Mouse (Mus musculus) left cerebral cortex, adult 2 months (tissue): ENCODE measurements around the gene Samhd1. TPM values are rescaled to one million over a fixed set of nuclear protein-coding genes. Genes with fewer than 3 reads are reported as not detected.

Experiments used
- DNase-seq, 2 experiments: peaks; one replicate each; pipeline ENCODE4 v3.0.0; 2021 to 2022; ENCODE audit warnings: low spot score in 2 of 2, mixed read lengths in 1 of 2; ENCODE audit errors: extremely low spot score in 1 of 2
- H3K27ac ChIP-seq: fragments of 200-600 bp; 2 replicates; pipeline ENCODE4 v1.8.1; 2022
- H3K4me3 ChIP-seq: fragments of 200-600 bp; 2 replicates; pipeline ENCODE4 v1.8.1; 2022
- CTCF ChIP-seq: fragments of 200-600 bp; IDR thresholded peaks from 2 replicates; pipeline ENCODE4 v1.8.1; 2022; ENCODE audit warnings: antibody characterized with exemption, mild to moderate bottlenecking, moderate library complexity
- intact Hi-C: fragments of 180-260 bp; cut with DNase I; formaldehyde crosslinking; loops from one replicate; pipeline ENCODE4 v1.15.1; 2025
- total RNA-seq, 2 experiments: library from RNA; stranded (reverse); gene quantifications; 2 replicates each; pipeline ENCODE4 v1.2.3; 2021

Gene Samhd1
- total RNA-seq, 2 experiments from 2014 or later, result 12.7 to 12.9 TPM

GRCm38 (mm10) chr2:157119075-157119474, 16.0 kb downstream of the Samhd1 start:
- no peak for TF ChIP-seq CTCF
- intact Hi-C loops, result no loop called here
- Histone ChIP-seq H3K4me3 (no peak overlapping the region), H3K27ac (no peak overlapping the region)
- no peak for DNase-seq

DNA sequence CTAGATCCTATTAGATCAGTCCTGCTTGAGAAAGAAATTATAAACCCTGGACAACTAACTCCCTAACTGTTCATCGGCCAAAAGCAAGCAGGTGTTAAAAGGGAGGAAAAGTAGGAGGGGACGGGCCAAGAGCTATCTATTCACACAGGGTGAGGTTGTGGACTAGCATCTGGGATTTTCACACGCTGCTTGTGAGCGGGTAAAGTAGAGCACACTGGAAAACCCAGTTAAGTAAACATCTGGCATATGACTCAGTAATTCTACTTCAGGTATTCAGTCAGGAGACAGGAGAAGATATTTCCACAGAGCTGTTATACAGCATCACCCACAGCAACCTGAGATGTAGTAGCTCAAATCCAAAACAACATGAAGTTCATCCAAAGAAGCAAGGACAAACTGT, 16.5 kb downstream of the Samhd1 start:
- H3K27ac ChIP-seq, result no peak overlapping the region
- intact Hi-C loops, result no loop called here
- H3K4me3 ChIP-seq, result no peak overlapping the region
- TF ChIP-seq CTCF, result no peak
- DNase-seq, result no peak

DNA sequence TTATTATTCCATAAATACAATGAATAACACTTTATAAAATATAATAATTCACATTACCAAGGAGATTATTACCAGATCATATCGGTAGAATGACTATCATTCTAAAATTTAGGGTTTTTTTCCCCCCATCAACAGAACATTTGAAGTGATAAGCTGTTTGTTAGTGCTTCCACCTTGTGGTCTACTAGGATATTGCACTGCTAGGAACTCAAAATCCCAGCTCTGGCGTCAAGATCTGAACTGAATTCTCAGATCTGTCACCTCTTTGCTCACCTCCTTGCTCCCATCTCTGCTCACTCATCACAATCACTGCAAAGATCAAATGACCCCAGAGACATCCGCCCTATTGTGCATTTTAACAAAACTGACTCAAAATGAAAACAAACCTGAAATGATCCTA, 18.1 kb downstream of the Samhd1 start:
- H3K4me3 ChIP-seq, result no peak overlapping the region

GRCm38 (mm10) chr2:157108236-157108635, 26.8 kb downstream of the Samhd1 start:
- intact Hi-C loops, result loop anchor here (10.0 kb wide), 1 partner anchor 303 kb away; no protein-coding TSS in a partner anchor
- no peak overlapping the region for H3K27ac ChIP-seq
- no peak overlapping the region for H3K4me3 ChIP-seq
- no peak for DNase-seq
- TF ChIP-seq CTCF, result no peak

More for the DNA sequence above, 18.1 kb downstream of the Samhd1 start:
- intact Hi-C loops, result no loop called here
- DNase-seq, result no peak
- no peak overlapping the region for H3K27ac ChIP-seq
- TF ChIP-seq CTCF, result peak; percentile 82

DNA sequence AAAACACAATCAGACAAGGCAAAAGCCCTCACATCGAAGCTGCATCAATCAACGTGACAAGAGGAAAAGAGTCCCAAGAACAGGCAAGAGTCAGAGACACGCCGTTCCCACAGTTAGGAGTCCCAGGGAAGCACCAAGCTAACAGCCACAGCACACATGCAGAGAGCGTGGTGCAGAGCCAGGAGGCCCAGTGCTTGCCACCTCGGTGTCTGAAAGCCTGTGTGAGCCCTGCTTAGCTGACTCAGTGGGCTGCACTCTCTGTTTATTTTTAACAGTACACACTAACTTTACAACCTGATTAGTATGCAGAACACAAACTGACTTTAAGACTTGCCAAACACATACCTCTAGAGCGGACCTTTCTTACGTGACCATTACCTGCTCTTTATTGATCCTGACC, 30.6 kb downstream of the Samhd1 start:
- H3K27ac ChIP-seq, result no peak overlapping the region
- no peak for DNase-seq
- intact Hi-C loops, result loop anchor here (10.0 kb wide), 1 partner anchor 300 kb away; no protein-coding TSS in a partner anchor
- H3K4me3 ChIP-seq, result no peak overlapping the region
- no peak for TF ChIP-seq CTCF

GRCm38 (mm10) chr2:157102256-157102655, 32.8 kb downstream of the Samhd1 start:
- no peak; the same call in 1 of the 2 replicates for TF ChIP-seq CTCF
- DNase-seq, result no peak
- no peak overlapping the region for H3K4me3 ChIP-seq
- intact Hi-C loops, result loop anchor here (10.0 kb wide), 1 partner anchor 297 kb away; no protein-coding TSS in a partner anchor
- H3K27ac ChIP-seq, result no peak overlapping the region

DNA sequence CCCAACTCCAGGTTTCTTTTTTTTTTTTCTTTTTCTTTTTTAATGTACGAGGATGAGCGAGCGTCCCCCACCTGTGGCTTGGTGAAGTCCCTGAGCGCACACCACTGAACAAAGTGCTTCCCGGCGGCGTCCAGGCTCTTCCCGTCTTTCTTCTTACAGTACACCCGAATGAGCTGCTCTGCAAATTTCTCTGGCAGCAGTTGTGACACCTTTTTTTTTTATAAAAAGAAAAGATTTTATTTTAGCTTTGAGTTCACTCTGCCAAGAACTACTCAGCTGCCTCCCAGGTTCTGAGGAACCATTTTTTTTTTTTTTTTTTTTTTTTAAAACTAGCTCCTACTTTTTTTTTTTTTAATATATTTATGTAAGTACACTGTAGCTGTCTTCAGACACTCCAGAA, 33.4 kb downstream of the Samhd1 start:
- Histone ChIP-seq H3K27ac (no peak overlapping the region), H3K4me3 (no peak overlapping the region)
- intact Hi-C loops, result loop anchor here (10.0 kb wide), 1 partner anchor 297 kb away; no protein-coding TSS in a partner anchor
- DNase-seq, result no peak
- no peak for TF ChIP-seq CTCF

GRCm38 (mm10) chr2:157100319-157100605, 34.8 kb downstream of the Samhd1 start:
- no peak overlapping the region for H3K27ac ChIP-seq
- TF ChIP-seq CTCF, result no peak
- no peak overlapping the region for H3K4me3 ChIP-seq
- DNase-seq, result no peak
- intact Hi-C loops, result loop anchor here (10.0 kb wide), 1 partner anchor 295 kb away; no protein-coding TSS in a partner anchor

DNA sequence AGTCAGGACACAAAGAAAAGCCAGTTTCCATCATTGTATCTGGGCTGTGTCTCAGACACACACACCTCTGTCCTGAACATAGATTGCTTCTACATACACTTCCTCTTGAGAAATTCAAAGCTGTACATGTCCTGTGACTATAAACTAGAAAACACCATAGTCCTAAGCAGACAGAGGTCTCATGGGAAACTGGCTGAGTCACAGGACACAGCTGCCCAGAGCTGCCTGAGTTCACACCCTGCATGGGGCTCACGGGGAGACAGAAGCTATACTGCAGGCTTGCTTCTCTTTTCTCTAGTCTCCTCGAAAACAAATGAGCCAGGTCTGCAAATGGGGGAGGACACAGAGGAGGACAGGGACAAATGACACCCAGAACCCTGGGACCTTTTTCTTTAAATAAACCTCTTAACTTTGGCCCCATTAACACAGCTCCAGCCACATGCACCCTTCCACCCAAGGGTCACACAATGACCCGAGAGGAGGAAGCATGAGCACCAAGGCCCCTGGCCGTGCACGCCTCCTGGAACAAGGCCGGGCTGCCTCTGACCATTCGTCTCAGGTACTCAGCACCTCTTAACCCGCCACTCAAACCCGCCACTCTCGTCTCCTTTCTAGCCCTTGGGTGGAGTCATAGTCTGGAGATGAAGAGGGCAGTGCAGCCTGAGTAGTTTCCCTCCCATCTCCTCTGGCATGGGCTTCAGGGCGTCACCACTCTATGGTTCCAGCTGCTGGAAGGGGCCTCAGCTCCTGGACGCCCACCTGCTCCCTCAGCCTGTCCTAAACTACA, 35.3 kb downstream of the Samhd1 start:
- Histone ChIP-seq H3K4me3 (no peak overlapping the region), H3K27ac (no peak overlapping the region)
- DNase-seq, result no peak
- intact Hi-C loops, result loop anchor here (10.0 kb wide), 2 partner anchors 295 to 315 kb away; no protein-coding TSS in a partner anchor
- no peak for TF ChIP-seq CTCF

- no peak overlapping the region for H3K4me3 ChIP-seq
- DNase-seq, result peak; percentile 67 to 73
- peak; percentile 92 for TF ChIP-seq CTCF
- no peak overlapping the region for H3K27ac ChIP-seq
- intact Hi-C loops, result loop anchor here (2.0 to 10.0 kb wide), 3 partner anchors 64 to 310 kb away; no protein-coding TSS in a partner anchor
Measured at GRCm38 (mm10) chr2:157095005-157095755, 39.9 kb downstream of the Samhd1 start.

DNA sequence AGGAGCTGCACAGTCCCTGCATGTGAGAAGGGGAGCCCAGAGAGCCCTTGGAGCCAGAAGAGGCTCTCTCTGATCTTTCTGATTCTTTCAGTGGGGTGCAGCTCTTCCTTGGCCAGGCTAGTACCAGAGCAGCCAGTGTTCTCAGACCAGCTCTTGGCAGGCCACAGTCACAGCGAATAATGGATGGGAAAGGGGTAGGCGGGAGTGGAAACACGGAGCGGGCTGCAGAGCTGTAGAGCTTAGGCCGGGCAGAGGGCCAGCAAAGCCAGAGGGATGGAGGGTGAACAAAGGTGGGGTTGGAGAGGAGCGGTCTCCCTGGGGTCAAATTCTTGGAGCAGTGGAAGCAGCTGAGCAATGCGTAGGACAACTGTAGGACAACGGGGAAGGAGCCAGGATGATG, 43.0 kb downstream of the Samhd1 start:
- intact Hi-C loops, result loop anchor here (2.0 to 10.0 kb wide), 3 partner anchors 45 to 307 kb away; no protein-coding TSS in a partner anchor
- Histone ChIP-seq H3K4me3 (no peak overlapping the region), H3K27ac (no peak overlapping the region)
- no peak for DNase-seq
- TF ChIP-seq CTCF, result no peak

DNA sequence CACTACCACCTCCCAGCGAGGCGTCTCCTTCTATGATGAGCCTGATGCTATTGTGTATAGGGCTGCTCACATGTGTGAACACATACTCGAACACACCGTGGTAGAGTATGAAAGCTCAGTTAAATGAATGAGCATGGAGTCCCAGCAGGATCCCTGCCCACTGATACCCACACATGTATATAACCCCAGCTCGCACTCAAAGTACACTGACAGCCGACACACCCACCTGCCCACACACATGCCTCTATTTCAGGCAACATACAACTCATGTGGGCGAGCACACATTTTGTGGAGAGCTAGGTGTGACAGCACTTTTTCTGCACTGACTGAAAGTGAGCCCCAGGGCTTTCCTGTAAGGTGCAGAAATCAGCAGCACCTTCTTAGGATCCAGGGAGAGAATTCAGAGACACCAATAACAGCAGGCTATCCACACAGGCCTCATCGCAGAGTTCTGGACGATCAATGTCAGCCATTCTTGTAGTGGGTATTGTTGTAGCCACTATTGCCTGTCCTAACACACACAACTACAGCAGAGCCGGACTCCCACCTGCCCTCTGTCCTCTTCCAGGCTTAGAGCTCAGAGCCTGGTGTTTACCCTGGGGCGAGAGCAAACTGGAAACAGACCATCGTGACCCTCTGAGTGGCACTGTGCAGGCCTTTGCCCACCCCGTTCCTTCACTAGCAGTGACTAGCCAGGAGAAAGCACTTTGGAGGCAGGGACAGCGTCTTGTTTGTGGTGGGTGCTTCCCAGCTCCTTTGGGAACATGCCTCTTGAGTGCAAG, 47.3 kb downstream of the Samhd1 start:
- no peak overlapping the region for H3K27ac ChIP-seq
- peak; percentile 52 to 69 for DNase-seq
- no peak for TF ChIP-seq CTCF
- intact Hi-C loops, result no loop called here
- no peak overlapping the region for H3K4me3 ChIP-seq
